Mouse (Mus musculus) urinary bladder, postnatal 4 days (tissue): ENCODE data around the gene Slc39a11.

Source experiments
- DNase-seq, 2 experiments: peaks; one replicate each; pipeline ENCODE4 v3.0.0; 2021 to 2022; ENCODE audit warnings: low spot score in 2 of 2

The Slc39a11 gene

DNA sequence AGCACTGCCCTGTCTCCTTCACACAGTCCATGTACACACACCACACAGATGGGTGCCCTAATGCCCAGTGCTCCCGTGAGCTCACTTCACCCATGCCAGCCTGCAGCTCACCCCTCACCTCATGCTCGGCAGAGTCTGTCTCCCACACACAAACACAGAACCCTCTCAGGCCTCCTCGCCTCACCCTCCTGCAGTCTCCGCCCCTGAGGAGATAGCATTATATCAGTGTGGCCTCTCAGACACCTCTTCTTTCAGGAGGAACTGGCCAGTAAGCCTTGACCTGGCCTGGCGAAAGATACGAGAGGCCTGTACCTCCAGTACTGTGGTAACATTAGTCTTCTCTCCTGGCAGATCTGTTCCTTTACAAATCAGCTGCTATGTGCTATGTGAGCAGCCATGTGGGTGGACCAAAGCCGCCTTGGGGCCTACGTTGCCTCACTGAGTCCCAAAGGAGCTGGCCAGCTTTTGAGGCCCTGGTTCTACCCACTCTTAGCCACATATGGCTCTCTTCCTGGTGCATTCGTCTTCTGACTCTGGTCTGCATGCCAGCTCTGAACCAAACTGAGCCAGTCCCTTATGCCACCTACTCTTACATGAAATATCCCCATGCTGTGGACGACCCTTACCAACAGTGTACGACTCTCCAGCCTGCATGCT, 138.8 kb downstream of the Slc39a11 start:
- DNase-seq, result no peak

DNA sequence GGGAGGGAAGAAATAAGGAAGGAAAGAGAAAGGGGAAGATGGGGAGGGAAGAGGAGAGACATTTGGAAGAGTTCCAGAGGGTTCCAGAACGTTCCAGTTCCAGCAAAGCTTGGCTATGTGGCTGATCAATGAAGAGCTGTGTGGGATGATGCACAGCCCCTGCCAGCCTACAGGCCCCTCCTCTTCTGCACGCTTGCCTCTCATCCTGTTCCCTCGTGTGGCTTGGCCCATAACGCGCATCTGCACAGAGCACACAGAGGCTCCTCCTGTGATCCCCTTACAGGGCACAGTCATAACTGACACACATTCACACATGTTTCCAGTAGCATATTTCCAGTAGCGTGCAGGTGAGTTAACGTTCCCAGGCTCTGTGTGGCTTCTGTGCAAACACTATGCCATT, 139.6 kb downstream of the Slc39a11 start:
- DNase-seq, result no peak

DNA sequence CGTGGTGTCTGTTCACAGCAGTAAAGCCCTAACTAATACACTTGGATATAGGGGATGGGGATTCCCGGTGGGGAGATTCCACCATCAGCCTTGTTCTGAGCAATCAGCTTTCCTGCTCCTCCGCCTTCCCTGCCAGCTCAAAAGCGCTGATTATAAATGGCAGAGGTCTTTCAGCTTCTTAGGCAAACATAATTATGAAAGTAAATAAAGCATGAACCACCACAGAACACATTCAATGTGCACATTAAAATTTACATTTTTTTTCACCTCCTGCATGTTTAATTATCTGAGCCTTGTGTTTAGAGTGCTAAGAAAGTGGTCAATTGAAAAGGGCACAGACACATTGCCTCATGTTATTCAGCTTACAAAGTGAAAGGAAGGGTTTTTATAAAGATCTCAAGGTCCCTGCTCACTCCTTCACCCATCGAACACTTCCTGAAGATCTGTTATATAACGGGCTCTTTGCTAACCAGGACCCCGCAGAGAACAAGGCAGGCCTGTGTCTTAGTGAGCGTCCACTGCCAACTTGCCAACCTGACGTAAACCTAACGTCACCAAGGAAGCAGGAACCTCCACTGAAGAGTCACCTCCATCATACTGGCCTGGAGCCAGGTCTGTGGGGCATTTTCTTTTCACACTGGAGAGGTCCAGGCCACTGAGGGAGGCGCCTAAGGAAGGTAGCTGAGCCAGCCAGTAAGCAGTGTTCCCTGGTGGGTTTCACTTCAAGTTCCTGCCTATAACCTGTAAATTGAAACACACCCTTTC, 142.0 kb downstream of the Slc39a11 start:
- no peak for DNase-seq

DNA sequence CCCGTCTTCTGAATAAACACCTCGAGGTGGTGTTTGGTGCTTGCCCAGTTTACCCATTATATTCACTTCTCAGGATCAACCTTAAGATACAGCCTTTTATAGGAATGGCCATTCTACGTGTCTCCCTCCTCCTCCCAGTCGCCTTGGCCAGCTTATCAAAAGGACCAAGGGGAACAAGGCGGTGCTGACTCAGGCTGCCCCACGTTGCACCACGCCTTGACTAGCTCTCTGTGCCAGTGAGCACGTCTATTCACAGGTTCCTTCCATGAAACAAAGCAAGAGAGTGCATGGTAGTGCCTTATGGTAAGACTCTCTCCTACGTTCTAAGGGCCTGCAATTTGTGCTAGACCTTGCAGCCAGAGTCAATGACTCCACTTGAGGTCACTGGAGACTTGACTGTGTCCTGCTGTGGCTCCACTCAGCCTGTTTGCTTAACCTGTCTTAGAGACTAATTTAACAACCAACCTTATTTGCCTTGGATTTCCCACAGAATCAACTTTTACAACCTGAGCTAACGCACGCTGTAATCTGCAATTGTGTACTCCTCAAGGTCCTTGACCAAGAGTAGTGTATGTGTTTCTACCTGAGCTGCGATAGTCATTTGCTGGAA, 144.2 kb downstream of the Slc39a11 start:
- DNase-seq, result no peak

DNA sequence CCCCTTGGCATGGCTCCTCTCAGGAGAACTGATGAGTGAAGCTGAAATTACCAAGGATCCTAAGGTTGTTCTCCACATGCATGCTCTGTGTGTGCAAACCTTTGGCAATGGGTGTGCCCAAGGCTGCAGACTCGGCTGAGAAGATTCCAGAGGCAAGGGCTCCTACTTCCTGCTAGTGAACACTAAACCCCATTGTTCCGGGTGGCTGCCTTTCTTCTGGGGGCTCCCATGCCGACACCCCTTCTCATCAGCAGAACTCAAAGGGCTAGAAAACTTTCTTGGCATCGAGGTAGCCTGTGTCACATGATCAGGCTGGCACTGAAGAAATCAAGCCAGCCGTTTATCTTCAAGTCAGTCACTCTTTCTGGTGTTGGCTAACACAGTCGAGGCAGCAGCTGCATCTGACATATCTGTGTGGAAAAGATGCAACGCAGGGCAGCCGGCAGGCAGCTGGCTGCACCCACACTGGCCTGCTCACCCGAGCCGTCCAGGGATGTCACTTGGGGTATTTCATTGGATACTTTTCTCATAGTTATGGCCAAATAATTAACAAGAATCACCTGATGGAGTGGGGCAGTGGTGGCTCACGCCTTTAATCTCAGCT, 145.3 kb downstream of the Slc39a11 start:
- no peak for DNase-seq

DNA sequence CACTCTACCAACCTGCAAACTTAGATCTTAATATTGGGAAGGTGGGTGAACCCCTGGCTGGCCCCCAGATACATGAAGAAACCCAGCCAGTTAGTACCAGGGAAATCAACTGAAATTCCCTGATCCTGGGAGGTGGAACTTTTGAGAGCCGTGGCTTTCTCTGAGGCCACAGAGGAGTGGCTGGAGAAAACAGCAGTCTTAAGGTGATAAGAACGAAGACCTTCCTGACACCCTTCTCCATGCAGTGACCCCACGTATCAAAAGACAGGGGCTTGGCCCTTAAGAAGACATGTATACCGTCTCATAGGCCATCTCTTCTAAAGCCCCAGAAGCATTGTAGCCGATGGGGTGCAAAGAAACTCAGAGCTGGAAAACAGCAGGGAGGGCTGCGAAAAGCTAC, 146.9 kb downstream of the Slc39a11 start:
- DNase-seq, result no peak

DNA sequence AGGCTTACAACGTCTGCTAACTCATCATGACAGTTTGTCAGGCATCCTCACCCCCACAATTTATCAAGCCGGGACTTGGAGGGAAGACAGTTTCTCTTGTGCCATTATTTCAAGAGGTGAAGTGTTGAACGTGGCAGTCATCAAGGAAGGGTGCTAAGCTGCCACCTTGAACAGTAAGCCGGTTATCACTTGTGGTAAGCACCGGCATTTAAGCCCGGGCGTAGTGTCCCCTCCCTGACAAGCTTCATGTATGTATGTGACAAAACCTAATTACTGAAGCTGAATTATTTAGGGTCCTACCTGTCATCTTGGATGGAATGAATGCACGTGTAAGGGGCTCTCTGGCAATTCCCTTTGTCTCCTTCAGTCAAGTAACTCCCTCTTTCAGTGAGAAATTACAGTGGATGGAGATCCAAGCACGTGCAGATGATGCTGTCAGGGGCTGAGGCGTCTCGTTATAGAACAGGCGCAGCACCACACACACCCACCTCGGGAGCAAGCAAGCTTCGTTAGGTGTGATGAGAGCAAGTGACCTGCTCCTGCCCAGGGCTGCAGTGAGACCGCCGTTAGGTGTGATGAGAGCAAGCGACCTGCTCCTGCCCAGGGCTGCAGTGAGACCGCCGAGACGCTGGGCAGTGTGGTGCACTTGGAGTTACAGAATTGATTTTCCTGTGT, 149.1 kb downstream of the Slc39a11 start:
- DNase-seq, result no peak

DNA sequence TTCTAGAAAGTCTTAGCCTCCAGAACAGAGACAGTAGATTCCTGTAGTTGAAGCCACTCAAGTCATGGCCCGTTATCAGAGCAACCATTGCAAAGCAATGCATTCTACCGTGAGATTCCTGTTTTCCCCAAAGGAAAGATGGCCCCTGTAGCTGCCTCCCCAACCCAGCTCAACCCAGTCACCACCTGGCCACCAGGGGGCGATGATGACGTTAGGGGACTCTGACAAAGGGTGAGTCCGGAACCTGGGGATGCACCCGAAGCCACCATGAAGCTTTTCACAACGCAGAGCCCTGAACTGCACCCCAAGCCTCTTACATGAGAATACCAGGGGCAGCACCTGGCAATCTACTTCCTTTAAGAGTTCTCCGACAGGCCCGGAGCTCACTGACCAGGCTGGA, 151.0 kb downstream of the Slc39a11 start:
- DNase-seq, result peak in 1 of 2 experiments; percentile 67

DNA sequence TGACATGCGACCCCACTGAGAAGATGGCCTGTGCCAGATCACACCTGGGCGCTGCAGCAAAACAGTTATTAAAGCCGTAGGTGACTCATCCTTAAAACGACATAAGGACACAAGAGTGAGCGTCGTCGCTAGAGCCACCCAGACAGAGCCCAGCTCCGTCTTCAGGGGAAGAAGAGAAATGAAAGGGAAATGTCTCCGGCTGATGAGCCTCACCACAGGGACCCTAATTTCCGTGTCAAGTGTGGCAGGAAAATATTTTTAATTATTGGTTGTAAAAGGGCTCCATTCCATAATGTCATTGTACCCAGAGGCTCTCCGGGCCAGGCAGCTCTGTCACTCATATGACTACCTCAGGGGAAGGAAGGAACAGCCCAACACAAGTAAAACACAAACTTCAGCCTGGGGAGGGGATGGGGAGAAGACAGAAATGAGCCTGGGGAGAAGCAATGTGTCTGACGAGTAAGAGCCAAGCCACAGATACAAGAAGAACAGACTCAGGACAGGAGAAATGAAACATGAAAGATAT, 155.8 kb downstream of the Slc39a11 start:
- DNase-seq, result no peak

DNA sequence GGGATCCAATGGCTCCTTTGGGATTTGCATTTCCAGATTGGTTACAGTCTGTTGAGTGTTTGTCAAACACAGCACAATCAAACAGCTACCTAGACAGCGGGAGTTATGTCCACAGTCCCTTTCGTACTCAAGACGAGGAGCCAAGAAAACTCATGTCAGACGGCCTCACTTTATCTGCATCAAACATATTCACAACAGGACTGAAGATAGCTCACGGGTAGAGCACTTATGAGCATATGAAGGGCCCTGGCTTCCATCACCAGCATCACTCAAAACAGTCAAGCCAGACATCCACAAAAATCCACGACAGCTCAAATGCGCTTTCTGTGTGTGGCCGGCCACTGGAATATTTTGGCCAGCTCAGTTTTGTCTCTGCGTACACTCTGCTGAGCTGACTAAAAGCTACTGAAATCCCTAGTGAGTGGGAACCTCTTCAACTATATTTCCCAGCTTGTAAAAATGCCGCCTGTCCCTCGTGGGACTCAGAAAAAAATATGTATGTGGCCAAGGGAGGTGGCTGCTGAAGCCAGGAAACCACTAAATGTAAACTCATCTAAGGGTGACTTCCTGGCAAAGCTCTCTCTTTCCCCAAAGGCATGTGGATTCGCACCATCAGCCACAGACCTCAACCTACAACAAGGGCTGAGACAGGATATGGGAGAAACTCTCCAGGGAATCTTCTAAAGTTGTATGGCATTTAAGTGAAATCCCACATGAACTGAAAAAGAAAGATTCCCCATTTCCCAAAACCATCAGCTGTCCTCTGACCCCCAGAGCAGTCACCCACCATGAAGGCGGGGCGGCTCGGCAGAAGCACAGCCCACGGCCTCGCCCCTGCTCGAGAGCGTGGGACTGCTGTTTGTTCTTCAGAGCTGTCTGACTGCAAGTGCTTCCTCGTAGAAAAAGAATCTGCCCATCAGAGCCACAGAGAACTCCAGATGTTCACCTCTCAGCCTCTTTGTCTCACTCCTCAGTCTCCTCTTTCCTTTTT, 159.1 kb downstream of the Slc39a11 start:
- no peak for DNase-seq

DNA sequence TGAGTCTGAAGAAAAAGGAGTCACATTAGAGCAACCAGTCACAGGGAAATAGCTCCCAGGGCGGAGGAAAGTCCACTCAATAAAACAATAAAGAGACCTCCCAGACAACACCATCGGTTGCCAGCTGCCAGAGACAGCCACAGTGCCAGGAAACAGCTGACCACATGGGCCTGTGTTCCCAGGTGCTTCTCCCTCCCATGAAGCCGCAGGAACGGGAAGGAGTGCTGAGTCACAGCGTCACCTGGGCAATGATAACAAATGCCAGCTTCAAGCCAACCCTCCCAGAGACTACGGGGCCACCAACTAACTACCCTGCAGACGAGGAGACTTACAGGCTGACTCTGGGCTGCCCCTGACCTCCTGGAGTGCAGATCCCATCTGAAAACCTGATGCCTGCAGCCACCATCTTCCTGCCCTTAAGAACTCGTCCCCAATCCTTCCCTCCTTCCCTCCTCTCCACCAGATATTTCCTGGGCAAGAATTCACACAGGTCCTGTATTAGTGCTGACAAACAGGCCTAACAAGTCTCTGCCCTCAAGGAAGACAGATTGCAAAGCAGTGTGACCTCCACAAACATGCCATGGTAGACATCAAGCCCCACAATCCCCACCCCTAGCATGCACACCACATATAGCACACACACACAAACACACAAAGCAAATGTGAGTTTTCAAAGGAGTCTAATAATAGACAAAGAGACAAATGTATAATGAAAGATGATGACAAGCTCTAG, 162.1 kb downstream of the Slc39a11 start:
- DNase-seq, result no peak

DNA sequence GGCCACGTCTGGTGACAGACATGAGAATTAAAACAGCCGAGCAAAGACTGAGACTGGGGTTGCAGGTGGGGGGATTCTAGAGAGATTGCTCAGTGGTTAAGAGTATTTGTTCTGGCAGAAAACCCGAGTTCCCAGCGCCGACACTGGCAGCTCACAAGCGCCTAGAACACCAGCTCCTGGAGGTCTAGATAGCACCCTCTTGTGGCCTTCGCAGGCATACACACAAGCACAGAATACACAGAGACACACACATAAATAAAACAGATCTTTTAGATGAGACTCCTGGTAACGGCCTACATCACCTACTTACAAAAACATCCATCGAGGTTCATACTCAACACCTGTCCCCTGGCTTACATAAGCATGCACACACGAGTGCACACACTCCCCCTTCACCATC, 165.8 kb downstream of the Slc39a11 start:
- DNase-seq, result no peak

DNA sequence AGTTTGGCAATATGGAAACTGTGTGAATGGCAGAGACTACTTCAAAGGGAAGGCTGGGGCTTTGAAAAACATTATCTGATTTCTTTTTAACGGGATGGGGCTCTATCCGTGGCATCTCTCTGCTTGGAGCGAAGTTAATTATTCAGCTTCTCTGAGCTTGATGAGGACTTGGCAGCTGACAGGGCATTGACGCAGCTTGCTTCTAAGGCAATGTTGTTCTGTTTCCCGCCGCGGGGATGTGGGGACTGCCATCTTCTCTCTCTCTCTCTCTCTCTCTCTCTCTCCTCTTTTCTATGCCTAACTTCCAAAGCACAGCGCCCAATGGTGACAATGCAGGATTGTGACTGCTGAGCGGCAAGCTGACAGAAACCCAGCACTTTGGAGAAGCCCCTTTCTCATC, 172.3 kb downstream of the Slc39a11 start:
- DNase-seq, result no peak

DNA sequence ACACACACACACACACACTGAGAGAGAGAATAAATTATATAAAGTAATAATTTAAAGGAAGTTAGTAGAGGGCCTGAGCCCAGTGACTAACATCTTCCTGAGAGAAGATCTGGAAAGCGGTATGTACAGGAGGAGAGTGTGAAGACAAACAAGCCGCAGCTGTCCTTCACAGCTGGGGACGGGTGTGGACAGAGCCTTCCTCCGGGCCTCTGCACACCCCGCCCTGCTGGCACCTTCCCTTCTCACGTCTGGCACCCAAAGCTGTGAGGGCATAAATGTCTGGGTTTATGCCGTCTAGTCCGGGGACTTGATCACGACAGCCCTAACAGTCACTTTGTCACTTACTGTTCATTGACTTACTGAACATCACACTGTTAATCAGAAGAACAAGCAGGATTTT, 173.2 kb downstream of the Slc39a11 start:
- no peak for DNase-seq

DNA sequence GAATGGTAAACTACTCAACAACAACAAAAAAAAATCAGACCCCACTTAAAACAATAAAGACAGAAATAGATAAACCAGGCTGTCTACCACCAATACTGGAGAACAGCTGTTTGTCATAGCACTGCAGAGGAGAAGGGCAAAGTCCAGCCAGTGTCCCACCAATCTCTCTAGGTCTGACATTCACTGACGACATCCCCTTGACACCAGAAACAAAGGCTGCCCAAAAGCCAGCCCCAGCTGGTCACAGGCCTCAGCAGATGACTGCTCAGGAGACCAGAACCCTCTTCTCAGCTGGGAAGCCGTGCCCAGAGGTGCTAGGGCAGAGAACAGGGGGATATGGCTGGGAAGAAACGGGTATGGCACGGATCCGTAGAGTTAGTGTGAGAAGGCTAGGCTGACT, 174.4 kb downstream of the Slc39a11 start:
- DNase-seq, result no peak

DNA sequence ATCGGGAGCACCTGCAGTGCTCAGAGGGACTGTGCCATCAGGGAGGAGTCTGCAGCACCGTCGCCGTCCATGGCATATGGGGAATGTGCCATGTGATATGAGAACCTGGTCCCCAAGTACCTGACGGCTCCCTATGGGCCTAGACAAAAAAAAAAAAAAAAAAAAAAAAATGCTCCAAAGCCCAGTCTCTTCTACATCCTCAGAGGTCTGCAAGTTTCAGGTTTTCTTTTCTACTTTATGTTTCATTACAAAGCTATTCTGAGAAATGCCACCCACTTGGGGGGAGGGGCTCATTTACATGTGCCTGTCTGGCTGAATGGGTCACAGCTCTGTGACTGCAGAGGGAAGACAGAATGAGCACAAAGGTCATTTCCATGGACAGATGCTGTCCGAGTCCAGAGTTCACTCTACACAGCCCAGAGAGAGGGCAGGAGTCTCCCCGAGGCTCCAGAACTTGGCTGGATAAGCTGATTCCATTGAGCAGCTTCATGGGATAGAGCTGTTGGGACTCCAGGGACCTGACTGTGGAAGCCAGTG, 175.8 kb downstream of the Slc39a11 start:
- no peak for DNase-seq

DNA sequence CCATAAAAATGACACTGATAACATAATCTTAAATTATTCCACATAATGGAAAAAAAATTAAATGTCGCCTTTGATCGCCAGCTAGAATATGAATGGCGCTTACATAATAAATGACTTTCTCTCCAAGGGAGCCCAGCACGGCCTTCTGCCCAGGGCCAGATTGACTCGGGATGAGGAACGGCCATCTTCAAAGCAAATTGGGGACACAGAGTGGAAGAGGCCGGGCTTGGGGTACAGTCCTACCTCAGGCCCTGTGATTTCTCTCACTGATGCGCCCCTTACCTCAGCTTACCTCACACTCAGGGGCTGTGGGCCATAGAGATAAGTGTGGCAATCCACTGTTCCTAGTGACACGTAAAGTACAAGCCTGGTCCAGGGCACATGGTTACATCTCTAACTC, 177.9 kb downstream of the Slc39a11 start:
- no peak for DNase-seq

DNA sequence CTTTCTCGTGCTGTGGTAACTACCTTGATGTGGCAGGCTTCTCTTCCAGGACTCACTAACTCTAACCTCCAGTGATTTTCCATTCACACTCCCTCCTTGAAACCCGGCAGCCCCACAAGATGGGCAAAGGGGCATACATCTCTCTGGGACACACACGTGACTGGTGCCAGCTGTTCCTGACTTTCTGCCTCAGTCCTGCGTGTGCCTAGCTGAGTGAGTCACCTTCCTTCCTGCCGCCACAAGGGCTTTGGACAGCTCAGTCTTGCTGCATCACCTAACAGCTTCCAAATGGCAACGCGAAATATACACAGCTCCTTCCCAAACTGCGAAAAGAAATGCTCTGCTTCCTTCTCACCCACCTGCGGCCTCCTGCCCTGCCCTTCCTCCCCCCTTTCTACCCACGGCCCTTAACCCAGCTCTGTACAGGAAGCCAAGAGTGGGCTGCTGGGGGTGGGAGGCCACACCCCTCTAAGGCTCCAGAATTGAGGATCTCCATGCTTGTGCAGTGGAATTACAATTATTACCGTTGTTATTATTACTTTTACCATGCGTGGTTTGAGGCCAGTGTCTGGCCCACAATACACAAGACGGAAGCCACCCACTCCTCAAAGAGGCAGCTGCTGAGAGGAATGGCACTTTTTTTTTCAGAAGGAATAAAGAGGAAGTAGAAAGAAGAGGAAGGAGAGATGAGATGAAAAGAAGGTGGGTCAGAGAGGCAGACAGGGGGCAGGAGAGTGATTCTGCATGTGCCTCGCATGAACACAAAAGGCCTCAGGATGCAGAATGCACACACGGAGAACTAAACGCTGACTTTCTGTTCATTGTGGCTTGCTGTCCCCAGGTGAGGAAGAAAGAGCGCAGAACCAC, 179.7 kb downstream of the Slc39a11 start:
- no peak for DNase-seq

DNA sequence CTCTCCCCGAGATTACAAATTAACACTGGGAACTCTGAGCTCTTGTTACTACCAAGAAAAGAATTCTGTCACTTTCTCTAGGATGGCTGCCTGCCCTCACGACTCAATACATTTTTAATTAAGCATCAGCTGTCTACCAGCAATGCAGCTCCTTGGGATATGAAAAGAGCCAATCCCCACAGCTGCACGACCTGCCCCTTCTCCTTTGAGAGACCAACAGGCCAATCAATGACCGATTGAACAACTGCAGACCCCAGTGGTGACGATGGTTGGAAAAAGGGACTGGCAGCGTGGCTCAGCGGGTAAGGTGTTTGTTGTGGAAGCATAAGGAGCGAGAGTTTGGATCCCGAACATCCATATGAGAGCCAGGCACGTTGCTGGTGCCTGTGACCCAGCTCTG, 181.9 kb downstream of the Slc39a11 start:
- DNase-seq, result no peak
